Mouse (Mus musculus): ENCODE results near the gene Adgra3.
A peak's percentile ranks its signal among the peaks of the same experiment; 100 is the strongest.

The Adgra3 gene

DNA sequence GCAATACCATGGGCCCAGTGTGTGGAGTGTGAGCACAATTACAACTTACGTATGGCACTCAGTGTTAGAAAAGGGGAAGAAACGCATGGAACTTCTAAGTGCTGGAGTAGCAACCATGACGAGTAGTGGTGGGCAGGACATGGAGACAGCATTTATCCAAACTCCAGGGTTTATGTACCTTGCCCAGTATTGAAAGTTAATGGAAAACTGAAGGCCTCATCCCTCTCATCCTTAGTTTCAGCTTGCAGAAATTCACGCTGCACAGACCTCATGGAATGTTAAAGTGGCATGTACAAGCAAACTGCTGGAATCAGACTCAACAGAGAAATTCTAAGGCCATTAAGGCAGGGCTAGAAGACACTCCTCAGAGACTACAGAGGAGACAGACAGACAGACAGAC lies 84.6 kb downstream of the Adgra3 start:
- DNase-seq (ENCODE audit: low spot score), result no peak

DNA sequence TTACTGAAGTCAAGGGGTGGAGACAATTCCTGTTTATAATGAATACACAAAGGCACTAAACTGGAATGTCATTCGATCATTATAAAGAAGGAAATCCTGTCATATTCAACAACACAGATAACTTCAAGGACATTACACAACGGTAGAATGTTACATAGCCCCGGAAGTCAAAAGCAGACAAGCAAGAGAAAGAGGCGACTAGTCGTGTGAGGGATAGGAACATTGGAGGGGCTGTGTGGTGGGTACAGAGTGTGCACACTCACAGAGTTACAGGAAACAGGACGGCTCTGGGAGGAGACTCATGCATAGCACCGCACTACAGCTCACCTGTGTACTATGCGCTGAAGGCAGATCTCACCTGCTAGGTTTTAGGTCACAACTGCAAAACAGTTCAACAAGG lies 89.1 kb downstream of the Adgra3 start:
- DNase-seq (ENCODE audit: low spot score), result no peak

DNA sequence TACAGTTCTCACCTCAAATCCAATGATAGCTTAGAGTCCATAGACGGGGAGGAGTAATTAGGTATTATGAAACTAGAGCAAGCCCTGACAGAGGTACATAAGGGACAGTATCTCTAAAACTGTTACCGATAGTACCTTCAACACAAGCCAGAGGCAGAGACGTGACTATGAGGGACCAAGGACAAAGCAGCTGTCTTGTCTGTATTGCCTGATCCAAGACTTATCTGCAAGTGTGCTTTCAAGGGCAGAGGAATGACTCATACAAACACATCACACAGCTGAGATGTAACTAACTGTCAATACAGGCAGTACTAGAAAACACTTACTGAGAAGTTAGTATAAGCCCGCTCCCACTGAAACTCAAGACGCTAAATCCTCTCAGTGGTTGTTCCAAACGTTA lies 91.1 kb downstream of the Adgra3 start:
- DNase-seq (ENCODE audit: low spot score), result no peak

- no peak for DNase-seq (ENCODE audit: low spot score)
Measured at GRCm38 (mm10) chr5:49965810-49966209, 93.0 kb downstream of the Adgra3 start.

DNA sequence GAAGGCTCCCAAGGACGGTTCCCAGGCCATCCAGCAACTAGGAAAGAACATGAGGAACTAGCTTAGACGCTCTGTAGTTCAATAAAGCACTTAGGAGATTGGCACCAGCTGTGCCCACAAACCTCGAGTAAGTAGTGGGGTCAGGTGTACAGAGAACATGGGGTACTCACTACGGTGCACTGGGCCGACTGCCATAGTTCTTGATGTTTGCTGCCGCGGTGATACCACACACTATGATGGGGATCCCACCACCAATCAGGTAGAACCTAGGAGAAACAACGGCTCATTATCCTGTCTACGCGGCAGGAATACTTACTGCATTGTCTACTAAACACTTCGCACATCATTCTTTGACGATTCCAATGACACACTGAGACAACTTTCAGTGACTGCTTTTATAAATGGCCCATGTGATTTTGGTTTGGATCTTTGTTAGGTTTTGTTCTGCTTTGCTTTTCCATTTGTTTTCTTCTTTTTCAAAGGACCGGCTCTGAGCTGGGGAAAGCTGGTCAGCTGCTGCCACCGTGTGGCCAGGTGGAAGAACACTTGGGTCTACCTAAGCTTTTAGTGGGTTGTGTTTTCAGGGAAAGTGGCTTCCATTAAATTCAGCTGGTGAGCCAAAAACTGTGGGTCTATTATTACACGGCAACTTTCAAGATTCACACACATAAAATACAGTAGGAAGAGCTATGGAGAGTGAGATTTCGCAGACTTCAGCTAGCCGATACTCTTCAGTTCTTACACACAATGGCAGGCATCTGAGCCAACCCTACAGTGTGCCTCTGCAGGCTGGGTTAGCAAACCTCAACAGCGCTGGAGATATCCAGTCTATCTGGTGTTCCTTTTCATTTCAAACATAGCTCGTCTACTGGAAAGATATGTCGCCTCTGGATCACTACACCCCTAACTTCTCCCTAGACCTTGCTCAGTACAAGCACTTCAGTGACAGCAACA lies 97.1 kb downstream of the Adgra3 start:
- peak; percentile 81 for DNase-seq (ENCODE audit: low spot score)

DNA sequence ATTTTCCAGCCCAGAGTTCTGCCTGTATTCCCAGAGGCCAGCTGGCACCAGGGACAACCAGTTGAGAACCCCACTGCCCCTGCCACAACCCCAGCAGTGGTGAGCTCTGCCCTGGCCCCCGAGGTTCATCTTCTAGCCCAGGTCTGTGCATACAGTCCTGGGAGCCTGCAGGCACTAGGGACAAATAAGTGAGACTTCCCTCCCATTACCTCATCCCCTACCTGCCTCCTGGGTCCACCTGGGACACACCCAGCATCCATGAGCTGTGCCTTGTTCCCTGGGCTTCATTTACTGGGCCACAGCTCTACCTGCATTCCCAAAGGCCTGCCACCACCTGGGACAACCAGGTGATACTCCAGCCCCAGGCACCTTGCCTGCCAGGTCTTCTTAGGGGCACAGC lies 122.5 kb downstream of the Adgra3 start:
- no peak for DNase-seq (ENCODE audit: low spot score)

GRCm38 (mm10) chr5:49924712-49925111 lies 134.1 kb downstream of the Adgra3 start:
- peak; percentile 52 for DNase-seq (ENCODE audit: low spot score)

DNA sequence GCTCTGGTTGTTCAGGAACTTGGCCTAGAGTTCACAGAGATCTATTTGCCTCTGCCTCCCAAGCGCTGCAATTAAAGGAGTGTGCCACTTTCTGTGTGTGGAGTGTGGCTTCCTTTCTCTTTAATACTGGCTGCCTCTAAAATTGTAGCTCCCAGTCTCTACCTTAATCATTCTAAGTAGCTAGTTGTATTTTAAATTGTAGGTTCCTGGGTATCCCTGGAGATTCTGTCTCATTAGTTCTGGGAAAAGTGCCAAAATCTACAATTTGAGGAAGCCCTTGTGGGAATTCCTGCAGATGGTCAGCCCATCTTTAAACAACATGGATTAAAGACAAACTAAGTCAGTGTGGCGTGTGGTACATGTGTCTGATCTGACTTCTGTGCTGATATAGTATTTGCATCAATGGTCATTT lies 143.1 kb downstream of the Adgra3 start:
- DNase-seq (ENCODE audit: low spot score), result no peak
